Mouse (Mus musculus) midbrain, embryonic 14.5 days (tissue): Measurements from ENCODE around the gene Qsox2. TPM values are rescaled to one million over a fixed set of nuclear protein-coding genes. Genes with fewer than 3 reads are reported as not detected.

ENCODE experiments used
- ATAC-seq: fragments of 200-750 bp; cut with Nextera tagmentation; 2 replicates; pipeline ENCODE4 v1.8.0; 2017; ENCODE audit warnings: moderate number of reproducible peaks, moderate library complexity; ENCODE audit not compliant: low FRiP score, low TSS enrichment
- DNase-seq: peaks from one replicate; pipeline ENCODE4 v3.0.0-alpha.2; 2015
- H3K27ac ChIP-seq: fragments of 300-500 bp; sonication (generic); replicated peaks from 2 replicates; pipeline ENCODE4 v1.5.1; 2014; ENCODE audit warnings: mild to moderate bottlenecking, low read depth, low read length, moderate library complexity
- H3K27me3 ChIP-seq: fragments of 300-500 bp; sonication (generic); 2 replicates; pipeline ENCODE4 v1.6.1; 2014; ENCODE audit warnings: low read length, control low read depth, mixed read lengths; ENCODE audit not compliant: control insufficient read depth, insufficient read depth
- H3K36me3 ChIP-seq: fragments of 300-500 bp; sonication (generic); 2 replicates; pipeline ENCODE4 v1.6.1; 2014; ENCODE audit warnings: low read length, control low read depth; ENCODE audit not compliant: control insufficient read depth, insufficient read depth
- H3K4me1 ChIP-seq: fragments of 300-500 bp; sonication (generic); 2 replicates; pipeline ENCODE4 v1.6.1; 2014; ENCODE audit warnings: mild to moderate bottlenecking, antibody characterized with exemption, low read length, control low read depth; ENCODE audit not compliant: control insufficient read depth, insufficient read depth
- H3K4me2 ChIP-seq: fragments of 300-500 bp; sonication (generic); 2 replicates; pipeline ENCODE4 v1.6.1; 2014; ENCODE audit warnings: mild to moderate bottlenecking, low read length, moderate library complexity
- H3K4me3 ChIP-seq: fragments of 300-500 bp; sonication (generic); replicated peaks from 2 replicates; pipeline ENCODE4 v1.5.1; 2014; ENCODE audit warnings: low read depth, low read length
- H3K9ac ChIP-seq: fragments of 300-500 bp; sonication (generic); replicated peaks from 2 replicates; pipeline ENCODE4 v1.6.1; 2014; ENCODE audit warnings: mild to moderate bottlenecking, low read length, moderate library complexity
- H3K9me3 ChIP-seq: fragments of 300-500 bp; sonication (generic); 2 replicates; pipeline ENCODE4 v1.6.1; 2016; ENCODE audit warnings: low read length, control low read depth, mixed read lengths; ENCODE audit not compliant: control insufficient read depth
- WGBS: fragments of 180-500 bp; shearing (Covaris S2); extraction: QIAGEN DNeasy Blood & Tissue Kit; methylation state at CpG from one replicate; pipeline ENCODE4 v1.1.7; 2014; 5-methylcytosine and 5-hydroxymethylcytosine counted together
- polyA plus RNA-seq: library from polyadenylated mRNA; unstranded; fragments of >200 nt; fragmentation: Nextera tagmentation; extraction: Ambion mirVana; gene quantifications from 2 replicates; pipeline ENCODE4 v1.2.1, GENCODE M21; 2014

Qsox2 gene
- polyA plus RNA-seq: 11.9 and 15.5 TPM in 2 replicates

DNA sequence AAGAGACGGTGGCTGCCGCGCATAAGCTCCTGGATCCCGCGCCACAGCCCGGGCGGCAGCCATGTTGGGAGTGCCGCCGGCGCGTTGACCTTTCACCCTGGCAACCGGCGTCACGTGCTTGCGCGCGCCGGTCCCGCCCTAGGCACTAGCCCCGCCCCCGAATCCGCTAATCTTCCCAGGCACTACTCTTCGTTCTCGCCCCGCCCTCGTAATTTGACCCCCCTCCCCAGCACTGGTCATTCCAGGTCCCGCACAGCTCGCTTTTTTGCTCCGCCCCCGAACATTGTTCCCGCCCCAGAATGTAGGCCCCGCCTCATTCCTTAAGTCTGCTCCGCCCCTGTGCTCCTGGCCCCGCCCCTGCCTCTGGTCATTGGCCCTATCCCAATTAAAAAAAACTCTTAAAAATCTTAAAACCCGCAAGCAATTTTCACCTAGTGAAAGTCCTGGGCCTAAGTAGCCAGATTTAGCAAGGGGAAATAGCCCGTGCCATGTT is at the start of gene Qsox2:
Gene Qsox2 (minus strand): TSS at position 236 of the 493 bp plus-strand sequence.
- Histone ChIP-seq H3K27ac (peak within 1 kb of the TSS; percentile 85), H3K4me1 (peaks cover 9% of the 10 kb centered on the region), H3K4me3 (peak within 1 kb of the TSS; percentile 91), H3K27me3 (no peaks in the 10 kb centered on the region), H3K36me3 (no peaks in the 10 kb centered on the region), H3K9ac (peak within 1 kb of the TSS; percentile 84), H3K4me2 (peak within 1 kb of the TSS; percentile 86), H3K9me3 (no peaks in the 10 kb centered on the region)
- DNase-seq (peak; percentile 95), ATAC-seq (peak; percentile 88)
- WGBS: 2% methylated on average over 36 of the region's 36 CpGs

- DNase-seq: no peak
- no peaks in the 10 kb centered on the region for H3K9me3 ChIP-seq
- WGBS: 81% methylated on average over 7 of the region's 7 CpGs
- no peak overlapping the region for H3K27ac ChIP-seq
- H3K4me1 ChIP-seq: no peaks in the 10 kb centered on the region
- H3K36me3 ChIP-seq: no peaks in the 10 kb centered on the region
- no peaks in the 10 kb centered on the region for H3K27me3 ChIP-seq
- H3K4me3 ChIP-seq: no peak overlapping the region
- ATAC-seq: no peak
- H3K9ac ChIP-seq: no peak overlapping the region
- H3K4me2 ChIP-seq: no peak overlapping the region
These were observed 49.1 kb upstream of the Qsox2 start for GRCm38 (mm10) chr2:26286391-26286790.

DNA sequence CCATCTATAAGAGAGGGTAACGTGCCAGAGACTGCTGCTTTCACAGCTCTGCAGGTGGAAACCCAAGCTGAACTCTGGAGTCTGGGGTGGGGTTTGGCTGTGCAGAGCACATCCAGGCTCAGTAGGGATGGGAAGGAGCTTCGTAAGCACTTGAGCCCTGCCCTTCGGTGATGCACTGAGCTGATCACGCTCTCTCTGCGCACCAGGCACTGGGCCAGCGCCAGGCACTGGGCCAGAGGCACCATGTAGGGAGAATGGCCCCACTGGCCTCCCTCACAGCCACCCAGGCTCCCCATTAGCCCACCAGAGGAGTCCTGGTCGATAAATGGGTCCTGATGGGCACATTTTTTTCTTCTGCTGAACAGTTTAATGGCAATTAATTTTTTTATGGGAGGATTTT is 48.5 kb upstream of the Qsox2 start:
- no peaks in the 10 kb centered on the region for H3K27me3 ChIP-seq
- H3K4me1 ChIP-seq: no peaks in the 10 kb centered on the region
- H3K4me3 ChIP-seq: no peak overlapping the region
- no peak overlapping the region for H3K4me2 ChIP-seq
- WGBS: 68% methylated on average over 7 of the region's 7 CpGs
- no peak overlapping the region for H3K27ac ChIP-seq
- H3K9me3 ChIP-seq: no peaks in the 10 kb centered on the region
- H3K36me3 ChIP-seq: no peaks in the 10 kb centered on the region
- H3K9ac ChIP-seq: no peak overlapping the region
- DNase-seq: peak; percentile 45
- no peak for ATAC-seq

GRCm38 (mm10) chr2:26280594-26280993 is 43.3 kb upstream of the Qsox2 start:
- no peak overlapping the region for H3K4me2 ChIP-seq
- no peaks in the 10 kb centered on the region for H3K27me3 ChIP-seq
- no peak for DNase-seq
- no peaks in the 10 kb centered on the region for H3K9me3 ChIP-seq
- no peak overlapping the region for H3K27ac ChIP-seq
- no peak overlapping the region for H3K4me3 ChIP-seq
- H3K4me1 ChIP-seq: no peaks in the 10 kb centered on the region
- ATAC-seq: no peak
- H3K36me3 ChIP-seq: no peaks in the 10 kb centered on the region
- 65% methylated on average over 11 of the region's 11 CpGs for WGBS
- no peak overlapping the region for H3K9ac ChIP-seq

GRCm38 (mm10) chr2:26279712-26280111 is 42.4 kb upstream of the Qsox2 start:
- Histone ChIP-seq H3K36me3 (no peaks in the 10 kb centered on the region), H3K4me3 (no peak overlapping the region)

GRCm38 (mm10) chr2:26273611-26274010 is 36.3 kb upstream of the Qsox2 start:
- Histone ChIP-seq H3K4me3 (no peak overlapping the region), H3K4me1 (no peaks in the 10 kb centered on the region), H3K36me3 (no peaks in the 10 kb centered on the region), H3K27ac (no peak overlapping the region), H3K27me3 (no peaks in the 10 kb centered on the region), H3K9me3 (no peaks in the 10 kb centered on the region), H3K4me2 (no peak overlapping the region), H3K9ac (no peak overlapping the region)
- DNase-seq (peak; percentile 86), ATAC-seq (no peak)
- WGBS: 24% methylated on average over 7 of the region's 7 CpGs

More at GRCm38 (mm10) chr2:26279712-26280111, 42.4 kb upstream of the Qsox2 start:
- ATAC-seq (no peak), DNase-seq (no peak)
- no peaks in the 10 kb centered on the region for H3K9me3 ChIP-seq
- no peak overlapping the region for H3K27ac ChIP-seq
- WGBS: 75% methylated on average over 3 of the region's 3 CpGs
- H3K4me2 ChIP-seq: no peak overlapping the region
- no peaks in the 10 kb centered on the region for H3K4me1 ChIP-seq
- H3K9ac ChIP-seq: no peak overlapping the region
- no peaks in the 10 kb centered on the region for H3K27me3 ChIP-seq

GRCm38 (mm10) chr2:26268216-26268615 is 30.9 kb upstream of the Qsox2 start:
- DNase-seq (no peak), ATAC-seq (no peak)
- no peaks in the 10 kb centered on the region for H3K4me1 ChIP-seq
- no peak overlapping the region for H3K4me3 ChIP-seq
- H3K9me3 ChIP-seq: no peaks in the 10 kb centered on the region
- WGBS: 55% methylated on average over 3 of the region's 3 CpGs
- no peaks in the 10 kb centered on the region for H3K36me3 ChIP-seq
- no peak overlapping the region for H3K4me2 ChIP-seq
- H3K27me3 ChIP-seq: no peaks in the 10 kb centered on the region
- no peak overlapping the region for H3K9ac ChIP-seq
- no peak overlapping the region for H3K27ac ChIP-seq

GRCm38 (mm10) chr2:26266066-26266742 is 28.9 kb upstream of the Qsox2 start:
- Histone ChIP-seq H3K9ac (no peak overlapping the region), H3K36me3 (no peaks in the 10 kb centered on the region), H3K4me1 (no peaks in the 10 kb centered on the region), H3K27me3 (no peaks in the 10 kb centered on the region), H3K9me3 (no peaks in the 10 kb centered on the region), H3K4me2 (no peak overlapping the region), H3K27ac (no peak overlapping the region), H3K4me3 (no peak overlapping the region)
- no peak for DNase-seq
- WGBS: 85% methylated on average over 10 of the region's 10 CpGs
- no peak for ATAC-seq

DNA sequence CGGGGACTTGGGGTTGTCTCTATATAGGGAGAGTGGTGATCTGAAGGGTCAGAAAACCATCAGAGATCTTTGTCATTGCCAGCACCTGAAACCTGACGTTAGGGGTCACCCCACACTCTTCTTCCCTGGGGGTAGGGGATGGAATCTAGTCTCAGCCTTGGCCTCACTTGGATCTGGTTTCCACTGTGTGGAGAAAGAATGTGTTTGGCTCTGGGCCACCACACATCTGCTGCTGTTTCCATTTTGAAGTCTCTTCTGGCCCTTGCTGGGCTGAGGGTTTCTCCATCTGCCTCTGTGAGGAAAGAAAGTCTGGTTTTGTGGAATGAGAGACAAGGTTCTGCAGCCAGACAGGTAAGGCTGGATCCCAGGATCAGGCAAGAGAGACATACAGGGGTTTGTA is 27.8 kb upstream of the Qsox2 start:
- H3K4me3 ChIP-seq: no peak overlapping the region
- no peaks in the 10 kb centered on the region for H3K36me3 ChIP-seq
- H3K4me1 ChIP-seq: no peaks in the 10 kb centered on the region
- no peaks in the 10 kb centered on the region for H3K27me3 ChIP-seq
- ATAC-seq (no peak), DNase-seq (no peak)
- no peak overlapping the region for H3K9ac ChIP-seq
- H3K27ac ChIP-seq: no peak overlapping the region
- 79% methylated on average over 2 of the region's 2 CpGs for WGBS
- H3K9me3 ChIP-seq: no peaks in the 10 kb centered on the region
- no peak overlapping the region for H3K4me2 ChIP-seq
